Mouse (Mus musculus): ENCODE data around the gene Gm11077. TPM values are rescaled to one million over a fixed set of nuclear protein-coding genes. Genes with fewer than 3 reads are reported as not detected.

Gene Gm11077
- total RNA-seq, 2 experiments from 2014 or later: not detected

DNA sequence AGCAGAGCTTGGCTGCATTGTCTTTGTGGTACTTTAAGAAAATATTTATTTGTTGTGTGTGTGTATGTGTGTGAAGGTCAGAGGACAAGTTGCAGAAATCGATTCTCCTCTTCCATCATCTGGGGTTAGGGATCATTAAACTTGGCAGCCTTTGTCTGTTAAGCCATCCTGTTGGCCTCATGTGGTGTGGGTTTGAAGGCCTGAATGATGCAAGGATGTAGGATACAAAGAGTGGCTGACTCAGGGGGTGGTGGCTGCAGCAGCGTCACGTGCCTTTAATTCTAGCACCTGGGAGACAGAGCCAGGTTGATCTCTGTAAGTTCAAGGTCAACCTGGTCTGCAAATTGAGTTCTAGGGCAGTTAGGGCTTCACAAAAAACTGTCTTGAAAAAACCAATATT, 16.5 kb downstream of the Gm11077 start:
- no peak for DNase-seq (ENCODE audit: low spot score in 2 of 2)

DNA sequence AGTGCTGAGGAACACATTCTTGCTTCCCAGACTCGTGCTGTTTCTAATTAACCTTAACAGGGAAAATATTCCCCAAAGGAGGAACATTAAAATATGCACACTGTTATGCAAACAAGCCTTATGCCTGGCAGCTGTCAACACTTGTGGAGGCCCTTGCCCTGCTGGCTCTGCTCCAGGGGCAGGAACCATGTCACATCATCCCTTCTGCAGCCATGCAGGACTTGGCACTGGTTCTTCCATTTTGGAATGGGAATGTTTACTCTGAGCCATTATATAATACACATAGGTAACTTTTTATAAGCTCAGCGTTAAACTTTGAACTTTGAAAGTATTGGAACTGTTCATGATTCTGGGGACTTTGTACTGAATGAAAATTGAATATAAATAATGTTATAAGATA, 18.5 kb downstream of the Gm11077 start:
- DNase-seq (ENCODE audit: low spot score in 2 of 2): no peak

DNA sequence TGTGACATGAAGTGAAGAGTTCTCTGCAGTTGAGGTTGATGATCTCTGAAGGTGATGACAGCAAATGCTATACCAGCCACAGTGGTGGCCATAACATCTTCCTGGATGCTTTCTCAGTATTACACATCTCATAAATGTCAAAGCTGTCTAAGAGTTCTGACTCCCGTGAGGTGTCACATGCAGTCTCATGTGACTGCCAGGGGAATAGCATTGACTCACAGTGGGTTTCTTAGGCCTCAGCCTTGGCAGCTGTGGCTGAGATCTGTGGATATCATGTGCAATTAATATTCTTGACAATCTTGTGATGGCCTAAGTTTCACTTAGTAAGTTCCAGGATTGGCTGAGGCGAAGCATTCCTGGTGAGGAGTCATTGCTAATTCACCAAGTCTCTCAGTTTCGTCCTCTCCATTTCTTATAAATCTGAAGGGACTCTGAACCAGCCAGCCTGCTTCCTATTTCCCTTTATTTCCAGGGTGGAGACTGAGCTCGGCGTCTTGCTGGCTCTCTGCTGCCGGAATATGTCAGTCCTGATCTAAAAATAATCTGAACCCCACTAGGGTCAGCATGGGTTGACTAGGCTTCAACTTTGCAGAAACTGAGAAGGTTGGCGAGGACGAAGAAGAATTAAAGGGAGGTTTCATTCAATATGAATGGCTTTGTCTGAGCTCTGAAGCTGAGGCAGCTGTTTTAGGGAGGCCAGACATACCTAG, 21.4 kb downstream of the Gm11077 start:
- no peak for DNase-seq (ENCODE audit: low spot score in 2 of 2)

DNA sequence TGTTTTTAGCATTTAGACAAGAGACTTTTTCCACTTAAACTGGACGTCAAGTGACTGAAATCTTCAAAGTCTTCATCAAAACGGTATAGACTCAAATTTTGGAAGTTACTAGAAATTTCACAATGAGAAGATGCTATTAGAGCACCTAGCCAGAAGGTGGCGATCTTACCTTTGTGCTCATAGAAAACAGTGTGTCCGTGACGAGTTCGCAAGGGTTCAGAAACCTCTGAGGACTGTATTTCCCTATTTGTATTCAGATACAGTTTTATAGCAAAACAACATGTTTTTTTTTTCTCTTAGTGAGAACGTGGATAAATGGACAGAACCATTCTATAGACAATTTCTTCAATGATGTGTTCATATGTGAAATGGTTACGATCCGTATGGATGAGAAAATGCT, 37.3 kb downstream of the Gm11077 start:
- no peak for DNase-seq (ENCODE audit: low spot score in 2 of 2)

DNA sequence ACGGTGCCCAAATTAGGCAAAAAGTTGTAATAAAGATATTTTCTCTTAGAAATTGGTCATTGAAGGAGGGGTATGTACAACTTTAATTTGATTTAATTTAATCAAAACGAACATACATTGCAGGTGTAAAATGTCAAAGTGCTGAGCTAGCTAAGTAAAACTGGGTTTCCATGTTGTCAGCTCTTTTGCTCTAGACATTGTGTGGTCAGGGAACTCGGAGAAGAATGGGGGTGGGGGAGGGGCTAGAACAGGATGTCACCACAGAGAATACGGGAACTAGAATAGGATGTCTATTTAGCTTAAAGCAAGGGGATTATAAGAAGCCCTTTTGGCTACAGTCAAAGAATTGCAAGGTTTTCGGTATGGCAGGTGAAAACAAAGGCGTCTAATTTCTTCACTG, 38.2 kb downstream of the Gm11077 start:
- DNase-seq (ENCODE audit: low spot score in 2 of 2): no peak

DNA sequence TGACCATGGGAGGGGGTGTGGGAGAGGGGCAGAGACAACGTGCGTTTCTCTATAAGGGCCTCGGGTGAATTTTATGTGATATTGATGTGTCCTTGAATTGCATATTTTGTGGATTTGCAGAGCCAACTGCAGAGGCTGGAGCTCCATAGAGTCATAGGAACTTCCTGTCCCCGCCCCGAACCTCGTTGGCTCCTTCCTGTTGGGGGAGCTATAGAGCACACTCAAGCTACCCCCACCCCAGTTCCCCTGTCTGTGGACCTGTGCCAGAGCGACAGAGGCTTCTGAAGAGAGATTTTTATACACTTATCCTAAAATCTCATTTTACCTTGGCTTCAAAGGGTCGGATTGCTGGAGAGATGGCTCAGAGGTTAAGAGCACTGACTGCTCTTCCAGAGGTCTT, 39.1 kb downstream of the Gm11077 start:
- no peak for DNase-seq (ENCODE audit: low spot score in 2 of 2)

DNA sequence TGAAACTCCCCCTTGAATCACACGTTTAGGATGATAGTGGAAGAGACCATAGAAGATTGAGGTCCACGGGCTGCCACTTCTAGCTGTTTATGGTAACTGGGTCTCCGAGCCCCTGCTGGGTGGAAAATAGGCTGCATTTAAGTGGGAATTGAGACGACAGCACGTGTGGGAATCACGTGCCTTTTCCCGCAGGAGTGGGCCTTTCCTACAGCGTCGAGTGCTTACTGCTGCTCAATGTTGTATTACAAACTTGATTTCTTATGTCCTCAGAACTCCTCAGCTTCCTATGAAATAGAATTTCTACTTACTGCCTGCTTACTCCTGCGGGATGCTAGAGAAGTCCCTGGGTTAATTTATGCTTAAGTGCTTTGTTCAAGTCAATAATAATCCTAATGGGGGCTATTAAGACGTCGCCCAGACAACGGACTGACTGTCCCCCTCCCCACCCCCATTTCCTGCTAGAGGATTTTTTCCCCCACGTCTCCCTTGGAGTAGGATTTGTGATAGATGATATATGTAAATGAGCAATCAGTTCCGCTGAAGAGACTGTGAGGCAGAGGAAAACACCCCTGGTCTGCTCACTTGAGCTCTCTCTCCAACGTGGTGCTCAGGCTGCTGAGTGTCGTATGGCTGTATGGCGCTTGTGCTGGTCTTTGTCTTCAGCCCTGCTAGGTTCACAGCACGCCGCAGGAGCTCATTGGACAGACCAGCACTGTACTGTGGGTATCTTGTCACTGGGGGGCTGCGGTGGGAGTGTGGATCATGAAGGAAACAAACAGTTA, 40.0 kb downstream of the Gm11077 start:
- DNase-seq (ENCODE audit: low spot score in 2 of 2): no peak

DNA sequence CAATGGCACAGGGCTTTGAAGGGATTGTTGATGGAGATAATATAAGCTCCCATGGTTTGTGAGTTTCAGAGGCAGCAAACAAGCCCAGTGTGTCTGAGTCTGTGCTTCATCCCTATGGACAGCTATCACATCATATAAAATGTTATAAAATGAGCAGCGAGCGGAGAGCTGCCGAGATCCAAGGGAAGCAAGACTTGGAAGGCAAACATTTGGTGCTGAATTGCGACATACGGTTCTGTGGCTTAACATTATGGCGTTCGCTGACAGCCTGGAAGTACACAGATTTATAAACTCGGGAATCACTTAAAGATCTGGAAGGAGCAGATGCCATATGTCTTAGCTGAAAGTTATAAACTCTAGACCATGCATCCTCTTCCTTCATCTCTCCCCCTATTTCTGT, 47.2 kb downstream of the Gm11077 start:
- no peak for DNase-seq (ENCODE audit: low spot score in 2 of 2)

DNA sequence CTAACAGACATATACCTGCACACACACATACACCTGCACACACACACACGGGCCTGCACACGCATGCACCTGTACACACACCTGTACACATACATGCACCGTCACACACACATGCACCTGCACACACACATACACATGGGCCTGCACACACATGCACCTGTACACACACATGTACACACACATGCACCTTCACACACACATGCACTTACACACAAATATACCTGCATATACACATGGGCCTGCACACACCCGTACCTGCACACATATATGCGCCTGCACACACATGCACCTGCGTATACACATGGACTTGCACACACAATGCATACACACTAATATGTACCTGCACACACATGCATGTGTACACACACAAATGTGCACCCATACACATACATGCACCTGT, 53.4 kb downstream of the Gm11077 start:
- DNase-seq (ENCODE audit: low spot score in 2 of 2): no peak

DNA sequence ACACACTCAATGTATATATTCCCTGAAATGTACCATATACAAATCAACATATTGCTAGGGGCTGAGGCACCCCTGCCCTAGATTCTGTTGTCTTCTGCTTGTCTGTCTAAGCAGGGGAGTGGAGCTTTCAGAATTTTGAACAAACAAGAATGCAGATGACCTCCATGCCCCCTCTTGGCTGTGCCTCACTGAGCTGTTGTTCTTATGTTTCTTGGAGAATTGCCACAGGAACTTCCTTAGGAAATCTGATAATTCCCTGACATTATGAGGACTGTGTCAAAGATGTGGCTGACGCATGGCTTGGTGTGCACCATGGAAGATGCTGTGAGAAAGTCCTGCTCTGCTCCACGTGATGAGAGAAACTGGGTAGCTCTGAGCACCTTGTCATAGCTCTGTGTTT, 57.0 kb downstream of the Gm11077 start:
- DNase-seq (ENCODE audit: low spot score in 2 of 2): no peak

DNA sequence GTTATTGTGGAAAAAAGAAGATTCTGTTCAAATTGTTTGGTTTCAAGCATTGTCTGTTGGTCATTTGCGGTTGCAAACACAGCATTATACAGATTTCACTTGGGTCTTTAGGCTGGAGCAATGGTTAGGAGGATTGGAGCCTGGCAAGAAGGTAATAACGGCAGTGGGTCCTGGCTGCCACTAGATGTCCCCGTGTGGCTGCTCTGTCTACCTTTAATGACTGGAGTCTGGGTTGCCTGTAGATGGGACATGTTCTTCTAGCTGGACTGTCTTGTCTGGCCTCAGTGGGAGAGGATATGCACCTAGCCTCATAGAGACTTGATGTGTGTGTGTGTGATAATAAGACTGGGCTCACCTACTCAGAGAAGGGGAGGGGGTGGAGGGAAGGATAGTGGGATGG, 60.8 kb downstream of the Gm11077 start:
- DNase-seq (ENCODE audit: low spot score in 2 of 2): no peak

DNA sequence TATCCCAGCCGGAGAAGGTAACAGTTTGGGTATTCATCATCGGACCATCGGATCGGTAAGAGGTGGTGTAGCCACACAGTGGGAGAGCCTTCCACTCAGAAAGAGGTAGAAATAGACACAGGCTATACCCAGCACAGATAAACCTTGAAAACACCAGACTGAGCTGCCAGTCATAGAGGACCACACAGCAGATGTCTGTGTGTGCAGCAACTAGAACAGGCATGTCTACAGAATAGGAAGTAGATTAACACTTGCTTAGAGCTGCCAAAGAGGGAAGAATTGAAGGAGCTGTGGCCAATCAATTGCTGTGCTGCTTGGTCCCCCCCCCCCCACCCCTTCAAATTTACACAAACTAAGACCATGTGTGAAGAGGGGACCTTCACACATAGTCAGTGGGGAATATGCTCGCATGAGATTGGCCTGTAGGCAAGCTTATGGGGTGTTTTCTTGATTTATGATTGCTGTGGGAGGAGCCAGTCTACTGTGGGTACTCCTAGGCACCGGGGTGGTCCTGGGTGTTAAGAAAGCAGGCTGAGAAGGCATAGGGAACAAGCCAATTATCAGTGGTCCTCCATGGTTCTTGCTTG, 64.7 kb downstream of the Gm11077 start:
- DNase-seq (ENCODE audit: low spot score in 2 of 2): no peak

DNA sequence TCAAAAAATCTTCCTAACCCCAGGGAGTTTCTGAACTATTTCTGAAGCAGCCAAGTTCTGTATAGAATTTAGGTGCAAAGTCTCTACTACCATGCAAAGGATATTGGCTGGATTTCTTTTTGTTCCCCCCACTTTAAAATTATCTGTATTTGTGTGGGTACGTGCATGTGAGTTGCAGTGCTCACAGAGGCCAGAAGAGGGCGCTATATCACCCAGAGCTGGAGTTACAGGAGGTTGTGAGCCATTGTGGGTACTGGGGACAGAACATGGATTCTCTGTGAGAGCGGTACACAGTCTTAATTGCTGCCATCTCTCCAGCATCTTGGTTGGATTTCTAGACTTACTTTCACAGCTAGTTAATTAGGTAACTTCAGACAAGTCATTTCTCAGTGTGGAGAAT, 69.8 kb downstream of the Gm11077 start:
- no peak for DNase-seq (ENCODE audit: low spot score in 2 of 2)

DNA sequence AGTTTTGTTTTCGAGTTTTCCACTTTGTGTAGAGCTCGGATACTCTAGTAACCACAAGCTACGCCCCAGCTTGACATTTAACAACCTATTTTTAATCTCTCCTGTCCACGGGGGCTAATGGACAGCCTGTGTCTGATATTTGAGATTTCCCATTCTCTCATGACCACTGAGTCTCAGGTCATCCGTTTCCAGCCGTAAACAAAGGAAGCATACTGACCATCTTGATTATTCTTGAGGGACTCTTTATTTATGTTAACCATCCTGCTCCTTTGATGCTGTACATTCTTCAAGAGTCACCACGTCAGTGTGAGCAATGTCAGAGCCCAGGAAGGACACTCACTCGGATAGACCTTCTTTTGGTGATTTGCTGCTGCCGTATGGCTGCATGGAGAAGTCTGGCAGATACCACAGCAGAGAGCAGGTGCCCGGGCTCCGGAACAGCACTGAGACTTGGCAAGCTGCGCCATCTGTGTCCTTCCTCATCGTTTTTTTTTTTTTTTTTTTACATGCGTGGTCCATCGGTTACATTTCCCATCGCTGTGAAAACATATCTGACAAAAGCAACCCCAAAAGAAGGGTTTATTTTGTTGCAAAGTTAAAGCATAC, 70.5 kb downstream of the Gm11077 start:
- DNase-seq (ENCODE audit: low spot score in 2 of 2): no peak

DNA sequence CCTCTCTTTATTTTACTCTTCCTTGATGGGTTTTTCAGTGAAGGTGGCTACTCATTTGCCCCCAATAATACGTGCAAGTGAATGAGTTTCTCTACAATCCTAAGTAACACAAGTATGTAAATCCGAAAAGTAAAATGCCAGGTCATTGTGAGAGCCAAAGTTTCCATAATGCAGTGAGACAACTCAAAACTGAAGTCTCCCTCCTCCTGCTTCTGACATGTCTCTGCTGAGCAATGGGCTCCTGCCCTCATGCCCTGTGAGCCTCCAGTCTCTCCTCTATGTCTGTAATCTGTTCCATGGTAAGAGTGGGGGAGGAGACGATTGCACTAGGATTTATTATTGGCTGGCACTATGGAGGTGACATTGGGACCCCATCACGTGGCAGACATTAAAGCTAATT, 71.5 kb downstream of the Gm11077 start:
- no peak for DNase-seq (ENCODE audit: low spot score in 2 of 2)

Other genes starting within 250 kb of the Gm11077 start
- gene Aebp2, start 106.6 kb upstream of the Gm11077 start, total RNA-seq (2021): 10 to 100 TPM; 63.1 TPM

Measured in adrenal gland, postnatal 4 days (tissue).